Mouse (Mus musculus) frontal cortex, adult (tissue): ENCODE results near the gene Kcmf1.
A peak's percentile ranks its signal among the peaks of the same experiment; 100 is the strongest.
"Not testable (repeated sequence)": the region's sequence is repeated elsewhere in the genome, so short reads cannot be mapped to it uniquely, and the experiment has no call there.

Source experiments
- ATAC-seq: cut with Nextera tagmentation; 2 replicates; pipeline ENCODE4 v1.9.2; 2017; ENCODE audit warnings: mild to moderate bottlenecking, moderate library complexity, mixed read lengths; ENCODE audit not compliant: low TSS enrichment

The Kcmf1 gene

DNA sequence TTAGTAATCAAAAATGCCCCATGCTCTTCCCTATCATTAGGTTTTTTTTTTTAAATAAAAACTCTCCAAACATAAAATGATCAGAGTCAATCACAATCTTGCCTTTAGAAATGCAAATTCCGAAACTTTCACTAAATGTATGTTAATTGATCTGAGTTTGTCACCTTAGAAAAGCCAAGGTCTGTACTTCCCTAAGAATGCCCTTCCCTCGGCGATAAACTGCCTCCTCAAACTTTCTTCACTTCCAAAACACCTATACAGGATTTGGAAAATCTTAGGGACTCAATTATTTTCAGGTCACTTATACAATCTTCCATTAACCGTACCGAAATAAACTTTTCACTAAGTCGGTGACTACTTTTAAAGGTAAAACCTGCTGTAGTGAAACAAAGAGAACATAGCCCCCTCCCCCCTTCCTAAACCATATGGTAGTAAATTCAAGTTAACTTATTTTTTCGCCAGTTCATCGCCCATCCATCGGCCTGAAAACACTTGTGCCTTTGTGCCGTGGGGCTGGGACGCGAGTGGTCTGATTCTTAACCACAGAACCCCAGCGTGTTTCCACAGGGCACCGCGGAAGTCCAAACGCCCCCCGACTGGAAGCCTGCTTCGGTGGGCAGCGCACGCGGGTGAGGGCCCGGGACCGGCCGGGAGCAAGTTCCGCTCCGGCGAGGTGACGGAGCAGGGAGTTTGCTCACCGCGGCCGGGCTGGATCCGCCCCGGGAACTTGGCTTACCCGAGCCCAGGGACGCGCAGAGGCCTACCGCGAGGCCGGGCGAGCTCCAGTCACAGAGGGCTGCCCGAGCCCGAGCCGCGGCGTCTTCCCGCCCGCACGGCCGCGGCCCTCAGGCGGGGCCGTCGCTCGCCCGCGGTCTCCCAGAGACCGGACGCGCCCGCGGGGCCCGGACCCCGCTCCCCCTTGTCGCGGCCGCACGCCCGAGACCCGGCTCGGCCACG is 1.3 kb downstream of the Kcmf1 start:
- peak; percentile 62 for ATAC-seq

DNA sequence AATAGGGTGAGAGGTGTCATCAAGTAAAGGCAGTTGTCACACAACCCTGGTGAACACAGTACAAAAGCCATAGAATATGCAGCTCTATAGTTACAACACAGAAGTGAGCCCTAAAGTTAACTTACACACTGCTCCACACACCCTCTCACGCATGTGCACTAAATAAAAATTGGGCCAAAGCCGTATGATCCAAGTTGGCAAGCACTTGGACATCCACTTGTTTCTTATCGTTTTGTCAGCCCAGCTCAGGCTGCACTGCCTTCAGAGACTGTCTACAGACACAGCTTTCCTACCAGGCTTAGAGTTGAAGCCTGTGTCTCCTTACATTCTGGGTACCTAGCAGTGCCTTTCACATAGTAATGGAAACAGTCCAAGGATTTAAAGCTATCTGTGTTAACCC is 4.8 kb downstream of the Kcmf1 start:
- no peak for ATAC-seq

DNA sequence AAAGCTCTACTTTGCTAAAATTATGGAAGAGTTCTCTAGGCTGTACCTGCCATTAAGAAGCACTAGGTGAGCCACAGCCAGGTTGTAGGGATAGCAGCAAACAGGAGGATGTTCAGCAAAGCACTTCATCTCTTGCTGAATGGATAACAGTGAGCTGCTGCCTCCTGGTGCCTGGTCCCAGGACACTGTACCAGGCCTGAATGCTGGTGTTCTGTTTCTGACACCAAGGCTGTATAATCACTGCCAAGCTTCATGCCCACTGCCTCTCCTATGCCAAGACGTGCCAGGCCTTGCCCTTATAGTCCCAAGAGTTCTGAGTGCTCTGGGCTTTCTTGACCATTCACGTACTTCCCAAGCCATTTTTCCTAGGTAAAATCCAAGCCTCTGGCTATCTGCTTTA is 8.5 kb downstream of the Kcmf1 start:
- no peak for ATAC-seq

DNA sequence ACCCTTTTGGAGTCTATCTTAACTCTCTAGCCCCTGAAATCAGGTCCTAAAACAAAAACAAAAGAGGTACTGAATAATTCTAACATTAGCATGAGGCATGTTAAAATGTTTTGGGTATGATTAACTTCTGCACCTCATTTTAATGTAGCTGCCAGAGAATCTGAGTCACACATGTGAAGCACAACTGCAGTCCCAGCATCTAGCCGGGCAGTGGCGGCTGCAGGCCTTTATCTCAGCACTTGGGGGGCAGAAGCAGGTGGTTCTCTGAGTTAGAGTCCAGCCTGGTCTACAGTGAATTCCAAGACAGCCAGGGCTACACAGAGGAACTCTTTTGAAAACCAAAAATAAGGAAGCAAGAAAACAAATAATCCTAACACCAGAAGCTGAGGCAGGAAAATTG is 11.1 kb downstream of the Kcmf1 start:
- ATAC-seq, result peak; percentile 60

DNA sequence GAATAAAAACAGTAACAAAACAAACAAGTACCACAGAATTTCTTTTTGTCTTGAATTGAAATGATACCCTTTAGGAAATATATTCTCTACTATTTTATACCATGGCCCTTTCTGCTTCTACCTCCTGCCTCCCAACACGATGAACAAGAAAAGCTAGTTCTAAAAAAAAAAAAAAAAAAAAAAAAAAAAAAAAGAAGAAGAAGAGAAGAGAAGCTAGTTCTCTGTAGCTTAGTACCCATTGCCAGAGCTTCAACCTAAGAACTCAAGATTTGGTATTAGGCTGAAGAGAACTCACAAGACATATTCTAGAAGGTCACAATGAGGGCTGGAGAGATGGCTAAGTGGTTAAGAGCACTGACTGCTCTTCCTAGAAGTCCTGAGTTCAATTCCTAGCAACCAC is 14.5 kb downstream of the Kcmf1 start:
- ATAC-seq, result no peak

DNA sequence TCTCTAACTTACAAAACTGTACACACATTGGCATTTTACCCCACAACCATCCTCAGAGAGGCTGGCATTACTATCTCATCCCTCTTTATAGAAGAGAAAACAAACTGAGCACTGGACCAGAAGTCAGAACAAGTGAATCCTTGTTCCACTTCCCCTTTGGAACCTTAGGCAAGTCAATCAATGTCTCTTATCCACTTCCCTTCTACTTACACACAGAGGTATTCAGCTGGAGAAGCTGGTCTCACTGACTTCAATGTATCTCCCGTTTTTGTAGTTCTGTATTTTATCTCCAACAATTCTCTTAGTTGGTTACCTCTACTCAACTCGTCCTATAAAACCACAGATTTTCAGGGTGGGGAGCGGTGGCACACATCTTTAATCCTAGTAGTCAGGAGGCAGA is 15.0 kb downstream of the Kcmf1 start:
- ATAC-seq, result no peak

- ATAC-seq, result no peak
These were observed 16.9 kb downstream of the Kcmf1 start for GRCm38 (mm10) chr6:72882661-72883458.

DNA sequence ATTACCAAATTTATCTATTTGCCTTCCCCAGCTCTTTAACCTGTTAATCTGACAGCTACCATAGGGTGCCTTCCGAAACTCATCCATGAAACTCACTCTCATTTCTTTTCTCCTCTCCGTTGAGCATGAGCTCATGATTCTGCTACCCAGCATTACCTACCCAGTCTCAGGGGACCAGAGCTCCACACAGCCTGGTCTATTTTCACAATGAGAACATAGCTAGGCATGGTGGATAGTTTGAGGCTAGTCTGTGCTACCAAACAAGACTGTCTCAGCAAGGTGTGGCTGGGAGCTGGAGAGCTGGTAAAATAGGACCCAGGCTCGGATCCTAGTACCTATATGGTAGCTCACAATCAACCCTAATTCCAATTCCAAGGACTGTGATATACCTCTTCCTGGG is 17.6 kb downstream of the Kcmf1 start:
- no peak for ATAC-seq

GRCm38 (mm10) chr6:72881619-72881979 is 18.2 kb downstream of the Kcmf1 start:
- ATAC-seq, result peak; percentile 56

DNA sequence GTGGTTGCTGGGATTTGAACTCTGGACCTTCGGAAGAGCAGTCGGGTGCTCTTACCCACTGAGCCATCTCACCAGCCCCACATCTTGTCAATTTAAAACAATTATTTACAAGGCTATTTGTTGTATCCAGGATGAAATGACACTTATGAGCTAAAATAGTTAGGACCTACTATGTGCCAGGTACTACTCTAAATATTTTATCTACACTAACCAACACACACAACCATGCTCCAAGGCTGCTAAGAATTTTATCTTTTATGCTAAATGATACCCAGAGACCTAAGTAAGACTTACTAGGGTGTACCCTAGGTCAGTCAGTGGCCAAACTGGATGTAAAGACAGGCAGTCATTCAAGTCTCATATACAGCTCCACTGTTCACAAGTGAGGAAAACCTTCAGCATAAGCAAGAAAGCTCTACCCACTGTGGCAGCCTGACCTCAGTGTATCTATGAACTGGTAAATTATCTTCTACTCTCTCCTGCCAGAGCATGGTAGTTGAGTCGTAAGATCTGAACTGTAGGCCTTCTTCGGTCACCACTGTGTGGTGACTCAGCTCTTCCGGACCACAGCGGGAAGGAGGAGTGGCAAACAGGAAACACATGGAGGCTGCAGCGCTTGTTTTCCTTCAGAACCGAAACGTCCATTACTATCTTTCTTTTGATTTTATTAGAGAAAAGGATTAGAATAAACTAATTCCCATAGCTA is 18.7 kb downstream of the Kcmf1 start:
- ATAC-seq, result no peak

- ATAC-seq, result no peak
These were observed 23.1 kb downstream of the Kcmf1 start for GRCm38 (mm10) chr6:72876629-72877028.

GRCm38 (mm10) chr6:72873338-72873737 is 26.4 kb downstream of the Kcmf1 start:
- ATAC-seq, result 0 out of 2 replicates have a peak, but pooled peaks have one; percentile 15

DNA sequence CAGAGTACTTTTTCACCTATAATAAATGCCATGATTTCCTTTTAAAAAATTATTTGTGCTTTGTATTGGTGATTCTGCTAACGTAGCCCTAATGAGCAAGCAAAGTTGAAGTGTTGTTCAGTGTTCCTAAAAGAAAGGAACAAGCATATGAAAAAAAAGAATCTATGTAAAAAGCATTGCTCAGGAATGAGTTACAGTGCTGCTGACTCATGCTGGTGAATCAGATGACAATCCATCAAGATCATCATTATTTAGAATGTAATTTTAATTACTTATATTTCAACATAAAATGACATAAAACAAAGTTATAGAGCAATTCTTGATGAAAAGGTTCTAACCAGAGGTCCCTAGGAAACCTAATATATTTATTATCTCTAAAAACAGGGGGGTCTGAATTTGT is 27.5 kb downstream of the Kcmf1 start:
- no peak for ATAC-seq

- ATAC-seq, result no peak
These were observed 30.2 kb downstream of the Kcmf1 start for GRCm38 (mm10) chr6:72869601-72870000.

DNA sequence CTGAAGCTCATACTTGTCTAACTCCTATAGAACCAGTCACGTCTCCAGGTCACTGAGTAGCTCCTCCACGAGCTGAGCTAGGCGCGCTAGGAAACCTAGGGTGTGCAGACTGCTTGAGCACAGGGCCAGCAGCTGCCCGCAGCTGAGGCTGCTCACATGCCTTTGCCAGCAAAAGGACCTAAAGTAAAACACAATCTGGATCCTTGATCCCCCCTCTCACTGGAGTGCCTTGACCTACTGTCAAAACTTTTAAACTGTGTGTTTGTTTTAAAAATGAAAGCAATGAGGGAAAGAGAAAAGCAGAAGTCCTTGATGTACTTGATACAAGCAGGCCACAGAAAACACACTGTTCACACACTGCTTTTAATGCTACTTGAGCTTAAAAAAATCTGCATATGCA is 31.1 kb downstream of the Kcmf1 start:
- no peak for ATAC-seq

- no peak for ATAC-seq
These were observed 32.0 kb downstream of the Kcmf1 start for GRCm38 (mm10) chr6:72867746-72868145.

- ATAC-seq, result no peak
These were observed 33.5 kb downstream of the Kcmf1 start for GRCm38 (mm10) chr6:72866232-72866631.

DNA sequence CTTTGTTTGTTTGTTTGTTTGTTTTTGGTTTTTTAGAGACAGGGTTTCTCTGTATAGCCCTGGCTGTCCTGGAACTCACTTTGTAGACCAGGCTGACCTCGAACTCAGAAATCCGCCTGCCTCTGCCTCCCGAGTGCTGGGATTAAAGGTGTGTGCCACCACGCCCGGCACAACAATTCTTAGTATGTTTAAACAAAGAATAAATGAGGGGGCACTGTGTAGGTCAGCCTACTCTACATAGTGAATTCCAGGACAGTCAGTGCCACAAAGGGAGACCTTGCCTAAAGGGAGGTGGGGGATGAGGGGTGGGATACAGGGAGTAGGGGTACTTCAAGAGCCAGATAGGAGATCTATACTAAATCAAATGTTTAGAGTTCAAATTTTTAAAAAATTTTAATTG is 37.1 kb downstream of the Kcmf1 start:
- not testable (repeated sequence) for ATAC-seq

- no peak for ATAC-seq
These were observed 45.5 kb downstream of the Kcmf1 start for GRCm38 (mm10) chr6:72854256-72854655.

- no peak for ATAC-seq
These were observed 47.6 kb downstream of the Kcmf1 start for GRCm38 (mm10) chr6:72852180-72852579.

GRCm38 (mm10) chr6:72851633-72852032 is 48.1 kb downstream of the Kcmf1 start:
- no peak for ATAC-seq

DNA sequence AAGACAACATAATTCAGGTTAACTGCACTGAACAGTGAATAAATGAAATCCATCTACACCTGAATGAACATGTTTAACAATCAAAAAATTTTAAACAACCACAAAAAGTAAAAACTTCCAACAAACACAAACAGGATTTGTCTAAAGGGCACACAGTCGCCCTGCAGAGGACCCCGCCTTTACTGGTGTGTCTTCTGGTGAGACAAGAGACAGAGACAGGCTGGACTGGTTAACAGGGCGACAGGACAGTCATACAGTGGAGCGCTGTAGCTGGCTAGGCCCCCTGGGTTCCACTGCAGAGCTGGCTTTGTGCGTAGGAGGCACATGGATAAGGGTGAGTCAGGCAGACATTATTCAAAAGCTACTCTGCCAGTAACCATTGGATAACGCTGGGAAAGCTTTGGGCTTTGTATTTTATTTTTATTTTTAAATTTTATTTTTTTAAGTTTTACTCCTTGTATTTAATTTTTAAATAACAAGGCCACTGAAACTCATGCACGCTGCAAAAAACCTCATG is 57.7 kb downstream of the Kcmf1 start:
- peak; percentile 61 for ATAC-seq
